In genomic region chr4:148859906-148860491, GRCm38 (mm10) we compare ENCODE assay signal across 8 mouse cellular contexts. TPM values are rescaled to one million over a fixed set of nuclear protein-coding genes. Genes with fewer than 3 reads are reported as not detected.
A peak's percentile ranks its signal among the peaks of the same experiment; 100 is the strongest.
DNase-seq lines count a peak whose midpoint lies in the region; ATAC-seq lines count a peak whose summit lies in the region.

No protein-coding gene starts in this region.

- H3K36me3 ChIP-seq in lung, embryonic 16.5 days (ENCODE audit: control insufficient read depth, insufficient read depth, low read length), result no peaks in the 10 kb centered on the region
- H3K36me3 ChIP-seq in stomach, embryonic 14.5 days (ENCODE audit: control insufficient read depth, insufficient read depth, low read length), result no peaks in the 10 kb centered on the region

- no peak overlapping the region for H3K27ac ChIP-seq in lung, embryonic 16.5 days (ENCODE audit: low read length)
- no peak overlapping the region for H3K27ac ChIP-seq in stomach, embryonic 14.5 days (ENCODE audit: low read length)

- peaks cover 20% of the 10 kb centered on the region for H3K4me1 ChIP-seq in lung, embryonic 16.5 days (replicated peaks; ENCODE audit: control insufficient read depth, insufficient read depth, low read length)
- peaks cover 10% of the 10 kb centered on the region; the same call in 1 of the 2 replicates for H3K4me1 ChIP-seq in stomach, embryonic 14.5 days (ENCODE audit: control insufficient read depth, insufficient read depth, low read length)

- H3K9ac ChIP-seq in lung, embryonic 16.5 days (ENCODE audit: low read length), result peak overlapping the region; percentile 32; the same call in 1 of the 2 replicates
- no peak overlapping the region for H3K9ac ChIP-seq in stomach, embryonic 14.5 days (replicated peaks; ENCODE audit: low read depth, low read length)

- peak; percentile 70 for ATAC-seq in lung, embryonic 16.5 days (ENCODE audit: low read depth)
- peak; percentile 25; the same call in 1 of the 2 replicates for ATAC-seq in stomach, embryonic 14.5 days (ENCODE audit: insufficient number of reproducible peaks, insufficient read depth, low FRiP score, low read depth)
- ATAC-seq in erythroblast, adult 5-6 weeks (replicated peaks; ENCODE audit: low FRiP score, poor library complexity, severe bottlenecking), result no peak

- H3K4me2 ChIP-seq in lung, embryonic 16.5 days (ENCODE audit: low read depth, low read length), result peak overlapping the region; percentile 53
- peak overlapping the region; percentile 38 for H3K4me2 ChIP-seq in stomach, embryonic 14.5 days (replicated peaks; ENCODE audit: low read depth, low read length)

- H3K27me3 ChIP-seq in lung, embryonic 16.5 days (ENCODE audit: control insufficient read depth, insufficient read depth, low read depth, low read length), result peaks cover 19% of the 10 kb centered on the region
- 0 out of 2 replicates have a peak, but pooled peaks cover 4% of the 10 kb centered on the region for H3K27me3 ChIP-seq in stomach, embryonic 14.5 days (ENCODE audit: control insufficient read depth, insufficient read depth, low read length)

- peak; percentile 40 for DNase-seq in adrenal gland, postnatal 10 days
- no peak for DNase-seq in adrenal gland, adult 2 months
- no peak for DNase-seq in lung, postnatal 14 days
- peak; percentile 64 to 73 for DNase-seq in kidney, postnatal 4 days
- no peak for DNase-seq in thymus, postnatal 10 days (ENCODE audit: low spot score in 2 of 2)

- WGBS in lung, embryonic 16.5 days, result 16% methylated on average over 27 of the region's 27 CpGs
- 5% methylated on average over 27 of the region's 27 CpGs for WGBS in stomach, embryonic 14.5 days

- no peaks in the 10 kb centered on the region for H3K9me3 ChIP-seq in lung, embryonic 16.5 days (ENCODE audit: control insufficient read depth, low read length)
- no peaks in the 10 kb centered on the region for H3K9me3 ChIP-seq in stomach, embryonic 14.5 days (ENCODE audit: control insufficient read depth, low read depth, low read length)

- peak overlapping the region; percentile 27 for H3K4me3 ChIP-seq in lung, embryonic 16.5 days (ENCODE audit: low read length)
- H3K4me3 ChIP-seq in stomach, embryonic 14.5 days (ENCODE audit: low read depth, low read length), result peak overlapping the region; percentile 13

RNA-seq across cellular contexts. Expression of gene Casz1, which starts 55.8 kb away (rescaled TPM):
- 10 to 100 TPM in 1 of 2 experiments, 1 to 10 TPM in 1; 7.4 to 10.9 TPM for total RNA-seq in adrenal gland, postnatal 10 days (2021)
- total RNA-seq in adrenal gland, adult 2 months (2021), result 1 to 10 TPM; 4.3 to 7.4 TPM
- polyA plus RNA-seq in adrenal gland, adult 2 months (2012; rRNA removed), result 5.5 and 7.9 TPM in 2 replicates
- polyA plus RNA-seq in lung, embryonic 16.5 days (2015; fragmentation: Nextera tagmentation; extraction: Ambion mirVana), result 7.3 and 7.4 TPM in 2 replicates
- 10.3 and 11.2 TPM in 2 replicates for polyA plus RNA-seq in stomach, embryonic 14.5 days (2014; fragmentation: Nextera tagmentation; extraction: Ambion mirVana)
- total RNA-seq in erythroblast, adult 5-6 weeks (2015; ENCODE audit: low replicate concordance), result 1.5 and 2.5 TPM in 2 replicates
- 1.2 and 1.5 TPM in 2 replicates for total RNA-seq in erythroblast, adult 5-6 weeks (2017; ENCODE audit: low replicate concordance)

Comparison
In these comparisons a context has a peak if more than half of its experiments do, and no peak if none do; other contexts are left out.
1. DNase-seq: peak in adrenal gland, postnatal 10 days (single experiment) and kidney, postnatal 4 days (2 of 2); none in adrenal gland, adult 2 months (single experiment), lung, postnatal 14 days (single experiment) and thymus, postnatal 10 days (0 of 2).